Mouse (Mus musculus) liver, embryonic 16.5 days (tissue): ENCODE measurements around the gene Cript. TPM values are rescaled to one million over a fixed set of nuclear protein-coding genes. Genes with fewer than 3 reads are reported as not detected.
"Not testable (repeated sequence)": the region's sequence is repeated elsewhere in the genome, so short reads cannot be mapped to it uniquely, and the experiment has no call there.

Source experiments
- ATAC-seq: fragments of 200-750 bp; cut with Nextera tagmentation; 2 replicates; pipeline ENCODE4 v1.8.0; 2017; ENCODE audit warnings: low read depth, mild to moderate bottlenecking, moderate number of reproducible peaks, moderate library complexity
- H3K27ac ChIP-seq: fragments of 300-500 bp; sonication (generic); 2 replicates; pipeline ENCODE4 v1.5.1; 2014; ENCODE audit warnings: mild to moderate bottlenecking, low read length
- H3K27me3 ChIP-seq: fragments of 300-500 bp; sonication (generic); 2 replicates; pipeline ENCODE4 v1.6.1; 2014; ENCODE audit warnings: low read depth, low read length, mixed read lengths; ENCODE audit not compliant: control insufficient read depth, insufficient read depth
- H3K36me3 ChIP-seq: fragments of 300-500 bp; sonication (generic); 2 replicates; pipeline ENCODE4 v1.6.1; 2014; ENCODE audit warnings: mild to moderate bottlenecking; ENCODE audit not compliant: control insufficient read depth, insufficient read depth
- H3K4me1 ChIP-seq: fragments of 300-500 bp; sonication (generic); 2 replicates; pipeline ENCODE4 v1.6.1; 2014; ENCODE audit warnings: low read depth, low read length, mixed read lengths; ENCODE audit not compliant: control insufficient read depth
- H3K4me2 ChIP-seq: fragments of 300-500 bp; sonication (generic); 2 replicates; pipeline ENCODE4 v1.6.1; 2014; ENCODE audit warnings: low read depth, low read length, mixed read lengths
- H3K4me3 ChIP-seq: fragments of 300-500 bp; sonication (generic); 2 replicates; pipeline ENCODE4 v1.5.1; 2014; ENCODE audit warnings: low read depth, mild to moderate bottlenecking, low read length
- H3K9ac ChIP-seq: fragments of 300-500 bp; sonication (generic); 2 replicates; pipeline ENCODE4 v1.6.1; 2014; ENCODE audit warnings: low read depth, low read length
- H3K9me3 ChIP-seq: fragments of 300-500 bp; sonication (generic); replicated peaks from 2 replicates; pipeline ENCODE4 v1.6.1; 2016; ENCODE audit warnings: low read length; ENCODE audit not compliant: control insufficient read depth
- WGBS: fragments of 180-500 bp; shearing (Covaris S2); extraction: QIAGEN DNeasy Blood & Tissue Kit; methylation state at CpG from one replicate; pipeline ENCODE4 v1.1.7; 2014; ENCODE audit not compliant: insufficient replicate concordance; 5-methylcytosine and 5-hydroxymethylcytosine counted together
- polyA plus RNA-seq: library from polyadenylated mRNA; unstranded; fragments of >200 nt; fragmentation: Nextera tagmentation; extraction: Ambion mirVana; gene quantifications from 2 replicates; pipeline ENCODE4 v1.2.1, GENCODE M21; 2015

Cript gene
- polyA plus RNA-seq, 1 experiment from 2014 or later, result 57.1 TPM

DNA sequence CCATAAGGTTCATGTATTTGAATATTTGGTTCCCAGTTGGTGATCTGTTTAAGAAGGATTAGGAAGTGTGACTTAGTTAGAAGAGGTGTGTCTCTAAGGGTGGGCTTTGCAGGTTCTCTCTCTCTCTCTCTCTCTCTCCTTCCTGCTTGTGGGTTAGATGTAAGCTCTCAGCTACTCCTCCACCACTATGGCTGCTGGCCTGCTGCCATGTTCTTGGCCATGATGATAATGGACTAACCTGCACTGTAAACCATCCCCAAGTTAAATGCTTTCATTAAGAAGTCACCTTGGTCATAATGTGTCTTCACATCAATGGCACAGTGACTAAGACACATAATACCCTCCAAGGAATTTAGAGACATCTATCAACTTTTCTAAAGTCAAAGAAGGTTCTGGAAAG is 48.1 kb downstream of the Cript start:
- ATAC-seq, result no peak
- Histone ChIP-seq H3K4me3 (no peak overlapping the region), H3K4me1 (no peaks in the 10 kb centered on the region), H3K36me3 (no peaks in the 10 kb centered on the region), H3K9me3 (no peaks in the 10 kb centered on the region), H3K27ac (no peak overlapping the region), H3K4me2 (no peak overlapping the region), H3K9ac (no peak overlapping the region), H3K27me3 (no peaks in the 10 kb centered on the region)

DNA sequence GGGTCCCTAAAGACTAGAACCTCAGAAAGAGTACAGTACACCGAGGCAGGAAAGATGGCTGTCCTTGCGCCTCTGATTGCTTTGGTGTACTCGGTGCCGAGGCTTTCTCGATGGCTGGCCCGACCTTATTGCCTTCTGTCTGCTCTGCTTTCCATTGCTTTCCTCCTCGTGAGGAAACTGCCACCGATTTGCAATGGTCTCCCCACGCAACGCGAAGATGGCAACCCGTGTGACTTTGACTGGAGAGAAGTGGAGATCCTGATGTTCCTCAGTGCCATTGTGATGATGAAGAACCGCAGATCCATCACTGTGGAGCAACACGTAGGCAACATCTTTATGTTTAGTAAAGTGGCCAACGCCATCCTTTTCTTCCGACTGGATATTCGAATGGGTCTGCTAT is 52.9 kb downstream of the Cript start:
- not testable (repeated sequence) for H3K27ac ChIP-seq, H3K4me2 ChIP-seq, H3K9me3 ChIP-seq, H3K9ac ChIP-seq, H3K36me3 ChIP-seq, H3K4me3 ChIP-seq, ATAC-seq, H3K4me1 ChIP-seq, H3K27me3 ChIP-seq
- WGBS, result 77% methylated on average over 17 of the region's 17 CpGs

DNA sequence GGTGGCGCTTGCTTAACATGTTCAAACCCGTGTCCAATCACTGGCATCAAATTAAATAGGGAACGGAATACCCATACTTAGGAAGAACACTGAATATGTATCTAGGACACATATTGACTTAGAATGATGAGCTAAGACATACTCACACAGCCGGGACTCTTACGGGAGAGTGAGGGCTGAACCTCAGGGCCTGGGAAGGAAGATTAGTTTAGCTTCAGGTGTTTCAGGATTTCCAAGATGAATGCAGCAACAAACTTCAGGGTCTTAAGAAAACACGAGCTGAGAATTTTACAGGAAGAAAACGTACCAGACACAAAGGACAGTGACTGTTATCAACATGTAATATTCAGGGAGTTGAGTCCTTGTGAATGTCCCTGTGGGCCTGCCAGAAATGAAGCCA is 55.4 kb downstream of the Cript start:
- H3K27ac ChIP-seq, result no peak overlapping the region

DNA sequence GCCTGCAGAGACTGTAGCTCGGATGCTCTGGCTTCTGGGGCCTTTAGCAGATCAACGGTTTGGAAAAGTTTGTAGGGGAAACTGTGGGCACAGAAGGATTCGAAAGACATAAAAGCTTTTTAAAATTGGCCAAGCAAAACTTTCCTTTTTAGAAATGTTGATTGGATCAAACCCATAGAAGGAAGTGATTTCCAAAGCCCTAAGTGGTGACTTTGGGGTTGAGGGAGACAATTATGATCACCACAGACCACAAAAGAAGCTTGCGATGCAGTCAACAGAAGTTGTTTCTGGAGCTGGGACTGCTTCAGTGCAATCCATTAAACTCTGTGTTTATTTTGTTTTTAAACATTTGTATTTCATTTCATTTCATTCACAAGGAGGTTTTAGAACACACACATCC is 57.2 kb downstream of the Cript start:
- H3K36me3 ChIP-seq, result no peaks in the 10 kb centered on the region
- no peak for ATAC-seq
- 72% methylated on average over 4 of the region's 4 CpGs for WGBS

More for the DNA sequence above, 55.4 kb downstream of the Cript start:
- WGBS, result 73% methylated on average over 7 of the region's 7 CpGs
- Histone ChIP-seq H3K27me3 (no peaks in the 10 kb centered on the region), H3K4me1 (no peaks in the 10 kb centered on the region), H3K4me3 (no peak overlapping the region), H3K9me3 (no peaks in the 10 kb centered on the region), H3K9ac (no peak overlapping the region), H3K36me3 (no peaks in the 10 kb centered on the region), H3K4me2 (no peak overlapping the region)
- no peak for ATAC-seq

DNA sequence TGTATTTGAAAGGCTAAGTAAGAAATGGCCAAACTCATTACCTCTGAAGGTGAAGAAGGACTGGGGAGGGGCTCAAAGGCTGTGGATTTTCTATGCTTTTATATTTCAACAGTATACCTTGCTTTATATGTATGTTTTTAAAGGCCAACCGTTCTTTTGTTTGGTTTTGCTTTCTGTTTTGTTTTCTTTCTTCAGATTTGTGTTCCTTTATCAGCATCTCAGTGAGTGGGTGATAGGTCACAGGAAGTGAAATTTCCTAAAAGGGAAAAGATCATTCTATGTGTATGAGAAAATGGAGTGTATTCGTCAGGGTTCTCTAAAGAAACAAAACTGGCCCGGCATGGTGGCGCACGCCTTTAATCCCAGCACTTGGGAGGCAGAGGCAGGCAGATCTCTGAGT is 58.3 kb downstream of the Cript start:
- Histone ChIP-seq H3K27ac (no peak overlapping the region), H3K36me3 (no peaks in the 10 kb centered on the region), H3K4me2 (no peak overlapping the region), H3K9ac (no peak overlapping the region), H3K27me3 (no peaks in the 10 kb centered on the region), H3K9me3 (no peaks in the 10 kb centered on the region), H3K4me3 (no peak overlapping the region), H3K4me1 (no peaks in the 10 kb centered on the region)
- 64% methylated on average over 5 of the region's 5 CpGs for WGBS
- ATAC-seq, result no peak

More for the DNA sequence above, 57.2 kb downstream of the Cript start:
- no peaks in the 10 kb centered on the region for H3K27me3 ChIP-seq
- no peak overlapping the region for H3K4me2 ChIP-seq
- no peak overlapping the region for H3K4me3 ChIP-seq
- no peak overlapping the region for H3K27ac ChIP-seq
- no peak overlapping the region for H3K9ac ChIP-seq
- H3K9me3 ChIP-seq, result no peaks in the 10 kb centered on the region
- H3K4me1 ChIP-seq, result no peaks in the 10 kb centered on the region

Other genes with a start within 250 kb of the Cript start
- gene Tmem247, start 108.2 kb upstream of the Cript start, polyA plus RNA-seq, result not detected in 2 replicates
- not detected in 2 replicates for gene Atp6v1e2, start 77.7 kb upstream of the Cript start, polyA plus RNA-seq
- gene Rhoq, start 62.5 kb upstream of the Cript start, polyA plus RNA-seq, result 0.86 and 1.1 TPM in 2 replicates
- 10.7 TPM in 2 replicates for gene Pigf, start 144 bp upstream of the Cript start, polyA plus RNA-seq
- gene Socs5, start 82.1 kb downstream of the Cript start, polyA plus RNA-seq, result 1.5 and 1.9 TPM in 2 replicates
- gene Mcfd2, start 240.4 kb downstream of the Cript start, polyA plus RNA-seq, result 93.6 and 103 TPM in 2 replicates